Mouse (Mus musculus) lung, embryonic 15.5 days (tissue): Measurements from ENCODE around the gene Psmd14. TPM values are rescaled to one million over a fixed set of nuclear protein-coding genes. Genes with fewer than 3 reads are reported as not detected.

Experiments used
- ATAC-seq: fragments of 200-750 bp; cut with Nextera tagmentation; 2 replicates; pipeline ENCODE4 v1.8.0; 2017; ENCODE audit warnings: moderate number of reproducible peaks, borderline replicate concordance; ENCODE audit not compliant: low FRiP score, low TSS enrichment; ENCODE audit errors: extremely low read depth
- H3K27ac ChIP-seq: fragments of 300-500 bp; sonication (generic); 2 replicates; pipeline ENCODE4 v1.5.1; 2015; ENCODE audit warnings: moderate library complexity, mild to moderate bottlenecking, inconsistent platforms
- H3K27me3 ChIP-seq: fragments of 300-500 bp; sonication (generic); 2 replicates; pipeline ENCODE4 v1.6.1; 2015; ENCODE audit warnings: inconsistent platforms
- H3K36me3 ChIP-seq: fragments of 300-500 bp; sonication (generic); 2 replicates; pipeline ENCODE4 v1.6.1; 2015; ENCODE audit warnings: inconsistent platforms
- H3K4me1 ChIP-seq: fragments of 300-500 bp; sonication (generic); 2 replicates; pipeline ENCODE4 v1.6.1; 2015; ENCODE audit warnings: inconsistent platforms
- H3K4me2 ChIP-seq: fragments of 300-500 bp; sonication (generic); 2 replicates; pipeline ENCODE4 v1.6.1; 2015; ENCODE audit warnings: inconsistent platforms, mild to moderate bottlenecking, moderate library complexity
- H3K4me3 ChIP-seq: fragments of 300-500 bp; sonication (generic); 2 replicates; pipeline ENCODE4 v1.5.1; 2015; ENCODE audit warnings: mild to moderate bottlenecking, inconsistent platforms
- H3K9ac ChIP-seq: fragments of 300-500 bp; sonication (generic); 2 replicates; pipeline ENCODE4 v1.6.1; 2015; ENCODE audit warnings: inconsistent platforms
- H3K9me3 ChIP-seq: fragments of 300-500 bp; sonication (generic); 2 replicates; pipeline ENCODE4 v1.6.1; 2016; ENCODE audit warnings: inconsistent platforms
- WGBS: fragments of 180-500 bp; shearing (Covaris S2); methylation state at CpG from one replicate; pipeline ENCODE4 v1.1.7; 2015; 5-methylcytosine and 5-hydroxymethylcytosine counted together
- polyA plus RNA-seq: library from polyadenylated mRNA; unstranded; fragments of >200 nt; fragmentation: Nextera tagmentation; extraction: Ambion mirVana; gene quantifications from 2 replicates; pipeline ENCODE4 v1.2.1, GENCODE M21; 2015

The Psmd14 gene
- polyA plus RNA-seq, 1 experiment from 2014 or later = 188 TPM

DNA sequence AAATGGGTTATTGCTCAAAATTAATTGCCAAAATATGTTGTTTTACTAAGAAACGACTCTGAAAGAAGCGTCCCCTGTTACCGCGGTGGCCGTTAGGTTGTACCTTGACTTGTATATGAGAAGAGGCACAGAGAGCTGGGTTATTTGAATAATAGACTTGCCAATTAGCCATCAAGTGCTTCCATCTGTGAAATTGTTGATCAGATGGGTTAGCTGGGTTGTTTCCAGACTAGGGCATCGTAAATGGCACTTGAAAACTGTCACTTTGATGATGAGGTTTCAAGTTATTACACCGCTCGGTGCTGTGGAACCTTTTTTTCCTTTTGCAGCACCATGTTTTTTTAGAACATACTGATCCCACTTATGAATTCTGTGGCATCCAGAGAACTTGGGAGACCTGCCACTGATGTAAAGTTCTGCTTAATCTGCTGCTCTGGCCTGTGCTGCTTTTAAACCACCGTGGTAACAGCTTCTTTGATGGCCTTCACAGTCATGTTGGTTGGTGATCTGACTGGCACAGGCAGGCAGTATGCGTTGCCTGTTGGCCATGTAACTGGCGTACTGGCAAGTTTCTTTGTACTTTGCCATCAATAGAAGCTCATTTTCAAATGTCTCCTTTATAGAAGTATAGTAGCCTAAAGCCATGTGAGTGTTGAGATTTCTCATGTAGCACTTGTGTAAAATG is 21.4 kb downstream of the Psmd14 start:
- H3K9ac ChIP-seq = no peak overlapping the region
- H3K27ac ChIP-seq = no peak overlapping the region
- no peak overlapping the region for H3K4me3 ChIP-seq
- no peak for ATAC-seq
- WGBS = 94% methylated on average over 11 of the region's 11 CpGs
- H3K9me3 ChIP-seq = no peaks in the 10 kb centered on the region
- H3K36me3 ChIP-seq = no peaks in the 10 kb centered on the region
- H3K27me3 ChIP-seq = no peaks in the 10 kb centered on the region
- H3K4me2 ChIP-seq = no peak overlapping the region
- H3K4me1 ChIP-seq = no peaks in the 10 kb centered on the region

DNA sequence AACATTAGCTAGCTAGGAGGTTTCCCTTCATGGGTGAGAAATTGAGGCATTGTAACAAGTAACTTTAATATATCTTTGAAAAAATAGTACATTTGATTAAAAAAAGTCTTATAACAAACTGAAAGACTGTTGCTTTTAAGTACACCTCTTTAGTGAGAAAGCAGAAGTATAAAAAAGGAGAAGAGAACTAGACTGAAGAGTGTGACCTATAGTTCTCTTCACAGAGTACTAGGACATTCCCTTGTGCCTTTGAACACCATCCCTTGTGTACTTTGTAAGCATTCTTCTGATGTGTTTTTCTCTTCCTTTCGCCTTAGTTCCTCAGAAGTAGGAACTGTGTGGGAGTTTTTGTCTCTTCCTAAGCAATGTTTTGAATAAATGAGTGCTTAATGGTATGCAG is 22.7 kb downstream of the Psmd14 start:
- Histone ChIP-seq H3K27me3 (no peaks in the 10 kb centered on the region), H3K27ac (no peak overlapping the region), H3K4me2 (no peak overlapping the region), H3K36me3 (no peaks in the 10 kb centered on the region), H3K9me3 (no peaks in the 10 kb centered on the region), H3K4me1 (no peaks in the 10 kb centered on the region), H3K4me3 (no peak overlapping the region), H3K9ac (no peak overlapping the region)
- WGBS = 83% methylated on average over 1 of the region's 1 CpGs
- ATAC-seq = no peak

DNA sequence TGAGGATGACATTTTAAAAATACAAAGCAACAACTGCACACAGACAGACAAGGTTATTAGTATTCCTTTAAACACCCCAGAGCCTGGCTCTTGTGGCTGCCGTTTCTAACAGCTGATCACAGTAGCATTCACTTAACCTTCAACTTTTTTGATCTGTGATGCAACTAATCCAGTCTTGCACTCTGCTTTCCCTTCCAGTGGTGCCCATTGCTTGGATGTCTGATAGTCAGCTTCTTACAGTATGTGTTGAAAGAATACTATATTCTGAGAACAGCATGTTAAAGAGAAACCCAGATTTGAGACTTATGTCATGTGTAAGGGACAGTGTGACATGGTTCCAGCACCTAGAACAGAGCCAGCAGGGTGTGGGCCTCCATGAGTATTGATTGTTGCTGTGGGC is 34.6 kb downstream of the Psmd14 start:
- Histone ChIP-seq H3K27me3 (no peaks in the 10 kb centered on the region), H3K9ac (no peak overlapping the region), H3K36me3 (no peaks in the 10 kb centered on the region), H3K4me1 (no peaks in the 10 kb centered on the region), H3K4me3 (no peak overlapping the region), H3K9me3 (no peaks in the 10 kb centered on the region), H3K4me2 (no peak overlapping the region), H3K27ac (no peak overlapping the region)
- ATAC-seq = no peak
- WGBS = 62% methylated on average over 1 of the region's 1 CpGs

DNA sequence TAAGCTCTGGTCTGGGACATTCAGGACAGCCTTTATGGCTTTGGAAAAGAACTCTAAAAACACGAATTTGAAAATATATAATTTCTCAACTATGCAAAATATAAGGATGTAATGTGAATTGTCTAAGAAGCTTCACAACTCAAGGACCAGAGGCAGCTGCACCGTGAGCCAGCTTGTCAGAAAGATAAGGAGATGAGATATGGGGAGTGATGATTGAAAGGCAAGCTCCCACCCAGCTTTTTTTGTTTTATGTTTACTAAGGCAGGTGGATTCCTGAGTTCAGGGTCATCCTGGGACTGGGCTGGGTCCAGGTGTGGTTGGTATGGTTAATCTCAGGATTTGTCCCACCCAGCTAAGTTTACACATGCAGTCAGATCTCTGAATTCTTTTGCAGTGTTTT is 35.1 kb downstream of the Psmd14 start:
- Histone ChIP-seq H3K9me3 (no peaks in the 10 kb centered on the region), H3K4me2 (no peak overlapping the region), H3K36me3 (no peaks in the 10 kb centered on the region), H3K9ac (no peak overlapping the region), H3K4me1 (no peaks in the 10 kb centered on the region), H3K27me3 (no peaks in the 10 kb centered on the region), H3K27ac (no peak overlapping the region), H3K4me3 (no peak overlapping the region)
- 39% methylated on average over 2 of the region's 2 CpGs for WGBS
- ATAC-seq = no peak

DNA sequence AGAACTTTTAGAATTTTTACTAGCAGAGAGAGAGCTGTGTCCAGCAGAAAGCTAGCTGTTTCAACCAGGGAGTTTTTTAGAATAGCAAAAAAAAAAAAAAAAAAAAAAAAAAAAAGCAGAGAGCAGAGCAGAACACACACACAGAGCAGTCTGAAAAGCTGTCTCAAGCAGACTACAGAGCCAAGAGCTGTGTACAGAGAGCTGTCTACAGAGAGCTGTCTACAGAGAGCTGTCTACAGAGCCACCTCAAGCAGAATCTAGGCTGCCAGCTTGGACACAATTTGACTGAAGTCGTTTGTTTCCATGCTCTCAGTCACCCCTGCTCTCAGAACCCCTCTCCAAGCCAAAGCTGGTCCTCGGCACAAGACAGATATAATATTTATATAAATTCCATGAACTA is 35.9 kb downstream of the Psmd14 start:
- ATAC-seq = no peak
- 40% methylated on average over 2 of the region's 2 CpGs for WGBS
- Histone ChIP-seq H3K9me3 (no peaks in the 10 kb centered on the region), H3K4me3 (no peak overlapping the region), H3K27ac (no peak overlapping the region), H3K36me3 (no peaks in the 10 kb centered on the region), H3K27me3 (no peaks in the 10 kb centered on the region), H3K4me2 (no peak overlapping the region), H3K4me1 (no peaks in the 10 kb centered on the region), H3K9ac (no peak overlapping the region)

DNA sequence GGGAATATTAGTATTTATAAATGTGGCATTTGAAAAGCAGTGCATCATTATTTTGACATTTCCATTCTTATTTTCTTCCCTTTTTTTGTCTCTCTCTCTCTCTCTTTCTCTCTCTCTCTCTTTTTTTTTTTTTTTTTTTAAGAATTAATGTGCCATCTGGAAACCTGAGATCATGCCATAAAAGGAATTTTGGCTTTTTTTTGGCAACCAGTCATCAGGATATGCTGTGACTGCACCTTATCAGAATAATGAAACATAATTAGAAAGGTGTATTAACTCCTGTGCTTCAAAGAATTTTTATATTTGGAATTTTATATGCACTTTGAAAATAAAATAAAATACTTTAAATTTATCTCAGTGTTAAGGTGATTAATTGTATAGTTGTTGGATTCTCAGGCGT is 39.2 kb downstream of the Psmd14 start:
- Histone ChIP-seq H3K27ac (no peak overlapping the region), H3K4me3 (no peak overlapping the region), H3K9me3 (no peaks in the 10 kb centered on the region), H3K36me3 (no peaks in the 10 kb centered on the region), H3K9ac (no peak overlapping the region), H3K4me2 (no peak overlapping the region), H3K27me3 (no peaks in the 10 kb centered on the region), H3K4me1 (no peaks in the 10 kb centered on the region)
- ATAC-seq = no peak
- WGBS = 92% methylated on average over 1 of the region's 1 CpGs

DNA sequence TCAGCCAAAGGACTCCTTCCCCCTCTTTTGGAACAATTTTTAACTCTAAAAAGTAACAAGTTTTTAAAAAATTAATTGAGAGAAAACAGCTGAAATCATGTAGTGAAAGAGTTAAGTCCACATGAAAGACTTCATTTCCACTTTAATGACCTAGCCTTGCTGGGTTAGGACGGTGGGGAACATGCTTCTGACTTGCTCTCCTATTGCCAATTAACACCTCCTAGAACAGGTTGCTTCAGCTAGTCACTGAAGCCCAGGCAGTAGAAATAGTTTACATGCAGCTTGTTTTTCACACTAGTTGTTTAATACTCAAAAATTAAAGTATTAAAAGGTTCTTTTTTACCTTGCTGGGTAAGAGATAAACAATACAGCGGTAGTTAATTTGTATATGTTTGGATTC is 39.8 kb downstream of the Psmd14 start:
- no peak for ATAC-seq

DNA sequence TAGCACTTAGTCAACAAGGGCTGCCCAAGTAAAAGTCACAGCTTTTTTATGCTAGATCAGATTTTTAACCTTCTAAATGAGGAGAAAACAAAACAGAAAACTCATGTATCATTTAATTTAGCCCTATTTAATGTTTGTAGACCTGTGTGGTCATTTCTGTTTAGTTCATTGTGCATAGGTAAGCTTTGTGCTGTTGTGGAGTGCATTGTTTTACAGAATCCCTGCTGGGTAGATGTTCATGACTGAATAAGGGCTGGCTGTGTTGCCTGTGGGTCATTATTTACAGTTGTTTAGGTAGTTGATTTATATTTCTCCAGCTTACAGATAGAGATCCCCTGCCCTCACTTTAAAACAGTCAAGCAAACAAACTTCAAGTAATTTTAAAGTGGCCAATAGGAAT is 40.9 kb downstream of the Psmd14 start:
- Histone ChIP-seq H3K4me1 (no peaks in the 10 kb centered on the region), H3K9ac (no peak overlapping the region), H3K27ac (no peak overlapping the region), H3K27me3 (no peaks in the 10 kb centered on the region), H3K4me2 (no peak overlapping the region), H3K36me3 (no peaks in the 10 kb centered on the region), H3K4me3 (no peak overlapping the region), H3K9me3 (no peaks in the 10 kb centered on the region)
- no peak for ATAC-seq

More for the DNA sequence above, 39.8 kb downstream of the Psmd14 start:
- Histone ChIP-seq H3K27ac (no peak overlapping the region), H3K4me3 (no peak overlapping the region), H3K4me2 (no peak overlapping the region), H3K27me3 (no peaks in the 10 kb centered on the region), H3K36me3 (no peaks in the 10 kb centered on the region), H3K4me1 (no peaks in the 10 kb centered on the region), H3K9me3 (no peaks in the 10 kb centered on the region), H3K9ac (no peak overlapping the region)
- 49% methylated on average over 2 of the region's 2 CpGs for WGBS

DNA sequence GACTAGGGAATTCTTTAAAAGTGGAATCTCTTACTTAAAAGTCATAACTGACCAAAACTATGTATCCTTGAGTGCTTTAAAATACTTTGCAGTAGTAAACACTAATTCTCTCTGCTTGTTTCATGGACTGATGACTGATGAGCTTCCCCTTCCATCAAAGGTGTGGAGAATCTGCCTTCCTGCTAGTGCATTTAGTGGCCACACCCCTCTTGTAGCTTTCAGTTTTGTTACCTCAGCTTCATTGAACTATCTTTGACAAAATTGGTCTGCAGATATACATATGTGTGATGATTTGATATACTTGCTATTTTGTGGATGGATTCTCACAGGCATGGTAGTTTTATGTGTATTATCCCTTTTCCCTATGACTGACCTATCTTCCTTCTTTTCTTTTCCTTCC is 43.5 kb downstream of the Psmd14 start:
- Histone ChIP-seq H3K4me1 (no peaks in the 10 kb centered on the region), H3K4me3 (no peak overlapping the region)
- ATAC-seq = no peak

DNA sequence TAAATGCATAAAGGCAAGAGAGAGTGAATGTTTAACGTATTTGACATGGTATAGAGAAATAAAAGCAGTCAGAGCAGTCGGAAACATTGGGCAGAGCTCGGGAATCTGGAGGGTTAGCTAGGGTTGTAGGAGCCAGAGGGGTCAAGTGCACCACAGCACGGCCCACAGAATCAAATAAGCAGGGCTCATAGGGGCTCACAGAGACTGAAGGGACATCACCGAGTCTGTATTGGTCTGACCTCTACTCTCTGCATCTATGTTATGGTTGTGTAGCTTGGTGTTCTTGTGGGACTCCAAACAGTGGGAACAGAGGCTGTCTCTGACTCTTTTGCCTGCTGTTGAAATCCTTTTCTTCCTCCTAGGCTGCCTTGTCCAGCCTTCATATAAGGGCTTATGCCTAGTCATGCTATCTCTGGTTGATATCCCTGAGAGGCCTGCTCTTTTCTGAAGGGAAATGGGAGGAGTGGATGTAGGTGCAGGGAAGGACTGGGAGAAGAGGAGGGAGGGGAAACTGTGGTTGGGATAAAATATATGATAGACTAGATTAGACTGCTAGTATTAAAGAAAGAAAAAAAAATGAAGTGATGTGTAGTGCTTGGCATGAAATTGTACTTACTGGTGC is 47.9 kb downstream of the Psmd14 start:
- WGBS = 68% methylated on average over 5 of the region's 5 CpGs
- Histone ChIP-seq H3K4me2 (no peak overlapping the region), H3K9ac (no peak overlapping the region), H3K27me3 (no peaks in the 10 kb centered on the region), H3K27ac (no peak overlapping the region), H3K36me3 (0 out of 2 replicates have a peak, but pooled peaks cover 3% of the 10 kb centered on the region), H3K4me3 (no peak overlapping the region), H3K9me3 (no peaks in the 10 kb centered on the region), H3K4me1 (no peaks in the 10 kb centered on the region)
- no peak for ATAC-seq

More for the DNA sequence above, 43.5 kb downstream of the Psmd14 start:
- Histone ChIP-seq H3K4me2 (no peak overlapping the region), H3K9me3 (no peaks in the 10 kb centered on the region), H3K9ac (no peak overlapping the region), H3K27ac (no peak overlapping the region), H3K36me3 (no peaks in the 10 kb centered on the region), H3K27me3 (no peaks in the 10 kb centered on the region)

DNA sequence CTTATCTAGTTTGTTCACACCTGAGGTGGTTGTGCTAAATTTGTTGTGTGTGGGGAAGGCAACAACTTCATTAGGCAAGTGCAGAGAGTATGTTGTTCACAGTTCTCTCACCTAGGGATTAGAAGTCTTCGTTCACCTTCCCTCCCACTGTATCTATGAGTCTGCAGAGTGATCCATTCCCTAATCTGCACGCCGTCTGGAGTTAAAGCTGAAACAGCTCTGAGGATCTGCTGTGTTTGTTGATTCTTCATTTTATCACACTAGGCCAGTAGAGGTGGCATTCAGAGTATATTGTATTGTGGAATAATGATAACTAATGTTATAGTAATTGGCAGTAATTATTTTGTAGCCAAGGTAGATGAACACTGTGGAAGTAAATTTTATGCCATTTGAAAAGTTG is 48.5 kb downstream of the Psmd14 start:
- Histone ChIP-seq H3K4me1 (no peaks in the 10 kb centered on the region), H3K9ac (no peak overlapping the region), H3K9me3 (no peaks in the 10 kb centered on the region), H3K36me3 (0 out of 2 replicates have a peak, but pooled peaks cover 3% of the 10 kb centered on the region), H3K27me3 (no peaks in the 10 kb centered on the region), H3K27ac (no peak overlapping the region), H3K4me2 (no peak overlapping the region), H3K4me3 (no peak overlapping the region)
- no peak for ATAC-seq
- WGBS = 83% methylated on average over 3 of the region's 3 CpGs

DNA sequence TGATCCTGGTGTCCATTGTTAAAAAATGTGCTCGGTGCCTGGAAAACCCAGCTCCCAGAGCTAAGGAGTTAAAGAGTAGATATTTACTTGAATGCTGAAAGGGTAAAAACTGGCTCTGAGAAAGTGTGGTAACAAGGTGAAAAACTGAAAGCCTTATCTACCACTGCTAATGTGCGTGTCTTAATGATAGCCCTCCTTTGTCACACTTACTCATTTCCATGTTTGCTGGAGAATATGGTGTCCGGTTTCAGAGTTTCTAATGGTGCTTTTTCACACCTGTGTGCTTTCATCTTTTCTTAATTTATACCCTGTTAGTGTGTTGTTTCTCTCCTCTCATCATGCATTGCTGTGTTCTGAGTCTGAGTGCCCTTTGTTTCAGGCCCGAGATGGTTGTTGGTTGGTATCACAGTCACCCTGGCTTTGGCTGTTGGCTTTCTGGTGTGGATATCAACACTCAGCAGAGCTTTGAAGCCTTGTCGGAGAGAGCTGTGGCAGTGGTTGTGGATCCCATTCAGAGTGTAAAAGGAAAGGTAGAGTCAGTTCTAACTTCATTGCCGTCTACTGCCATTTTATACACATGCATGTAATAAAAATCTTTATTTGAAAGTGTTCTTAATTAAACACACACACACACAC is 53.1 kb downstream of the Psmd14 start:
- no peaks in the 10 kb centered on the region for H3K27me3 ChIP-seq
- ATAC-seq = no peak
- H3K4me1 ChIP-seq = no peaks in the 10 kb centered on the region
- no peak overlapping the region for H3K27ac ChIP-seq
- no peak overlapping the region for H3K4me2 ChIP-seq
- H3K4me3 ChIP-seq = no peak overlapping the region
- WGBS = 68% methylated on average over 6 of the region's 6 CpGs
- H3K9ac ChIP-seq = no peak overlapping the region
- H3K36me3 ChIP-seq = 0 out of 2 replicates have a peak, but pooled peaks cover 3% of the 10 kb centered on the region
- H3K9me3 ChIP-seq = no peaks in the 10 kb centered on the region
